Mouse (Mus musculus) limb, embryonic 14.5 days (tissue): ENCODE data around the gene Prkce. TPM values are rescaled to one million over a fixed set of nuclear protein-coding genes. Genes with fewer than 3 reads are reported as not detected.
A peak's percentile ranks its signal among the peaks of the same experiment; 100 is the strongest.

Experiments
- ATAC-seq: fragments of 200-750 bp; cut with Nextera tagmentation; 2 replicates; pipeline ENCODE4 v1.8.0; 2017; ENCODE audit warnings: low read depth, moderate number of reproducible peaks, moderate TSS enrichment; ENCODE audit not compliant: low FRiP score
- DNase-seq: peaks from one replicate; pipeline ENCODE4 v3.0.0-alpha.2; 2015; ENCODE audit warnings: low spot score
- H3K27ac ChIP-seq: fragments of 300-500 bp; sonication (generic); replicated peaks from 2 replicates; pipeline ENCODE4 v1.5.1; 2014; ENCODE audit warnings: low read depth, mild to moderate bottlenecking, low read length, moderate library complexity, mixed read lengths
- H3K27me3 ChIP-seq: fragments of 300-500 bp; sonication (generic); 2 replicates; pipeline ENCODE4 v1.6.1; 2014; ENCODE audit warnings: low read length, mixed read lengths; ENCODE audit not compliant: control insufficient read depth, insufficient read depth
- H3K36me3 ChIP-seq: fragments of 300-500 bp; sonication (generic); 2 replicates; pipeline ENCODE4 v1.6.1; 2014; ENCODE audit warnings: mild to moderate bottlenecking, low read length, moderate library complexity, mixed read lengths; ENCODE audit not compliant: control insufficient read depth, insufficient read depth
- H3K4me1 ChIP-seq: fragments of 300-500 bp; sonication (generic); 2 replicates; pipeline ENCODE4 v1.6.1; 2014; ENCODE audit warnings: antibody characterized with exemption, low read length, mixed read lengths; ENCODE audit not compliant: control insufficient read depth, insufficient read depth
- H3K4me2 ChIP-seq: fragments of 300-500 bp; sonication (generic); replicated peaks from 2 replicates; pipeline ENCODE4 v1.6.1; 2014; ENCODE audit warnings: low read depth, mild to moderate bottlenecking, low read length, moderate library complexity; ENCODE audit not compliant: severe bottlenecking
- H3K4me3 ChIP-seq: fragments of 300-500 bp; sonication (generic); replicated peaks from 2 replicates; pipeline ENCODE4 v1.5.1; 2014; ENCODE audit warnings: low read length
- H3K9ac ChIP-seq: fragments of 300-500 bp; sonication (generic); 2 replicates; pipeline ENCODE4 v1.6.1; 2014; ENCODE audit warnings: mild to moderate bottlenecking, low read depth, low read length, moderate library complexity; ENCODE audit not compliant: severe bottlenecking
- H3K9me3 ChIP-seq: fragments of 300-500 bp; sonication (generic); 2 replicates; pipeline ENCODE4 v1.6.1; 2016; ENCODE audit warnings: low read length; ENCODE audit not compliant: control insufficient read depth
- POLR2A ChIP-seq: fragments of 200-500 bp; IDR thresholded peaks from 2 replicates; pipeline ENCODE4 v1.8.0; 2012; ENCODE audit warnings: inconsistent platforms, mild to moderate bottlenecking, moderate library complexity, borderline replicate concordance; ENCODE audit not compliant: insufficient read depth, insufficient read length; ENCODE audit errors: extremely low read depth
- WGBS: fragments of 180-500 bp; shearing (Covaris S2); extraction: QIAGEN DNeasy Blood & Tissue Kit; methylation state at CpG from one replicate; pipeline ENCODE4 v1.1.7; 2014; 5-methylcytosine and 5-hydroxymethylcytosine counted together
- polyA plus RNA-seq, 2 experiments: library from polyadenylated mRNA; depleted of rRNA in 1 of 2; stranded (reverse) in 1 of 2; unstranded in 1 of 2; fragments of >200 nt; fragmentation: Nextera tagmentation in 1 of 2; extraction: Ambion mirVana in 1 of 2; gene quantifications; 2 replicates each; pipeline versions ENCODE4 v1.2.1 to v1.2.3; 2012 to 2014

Prkce gene
- polyA plus RNA-seq, 2 experiments = 4.7 to 9.3 TPM

DNA sequence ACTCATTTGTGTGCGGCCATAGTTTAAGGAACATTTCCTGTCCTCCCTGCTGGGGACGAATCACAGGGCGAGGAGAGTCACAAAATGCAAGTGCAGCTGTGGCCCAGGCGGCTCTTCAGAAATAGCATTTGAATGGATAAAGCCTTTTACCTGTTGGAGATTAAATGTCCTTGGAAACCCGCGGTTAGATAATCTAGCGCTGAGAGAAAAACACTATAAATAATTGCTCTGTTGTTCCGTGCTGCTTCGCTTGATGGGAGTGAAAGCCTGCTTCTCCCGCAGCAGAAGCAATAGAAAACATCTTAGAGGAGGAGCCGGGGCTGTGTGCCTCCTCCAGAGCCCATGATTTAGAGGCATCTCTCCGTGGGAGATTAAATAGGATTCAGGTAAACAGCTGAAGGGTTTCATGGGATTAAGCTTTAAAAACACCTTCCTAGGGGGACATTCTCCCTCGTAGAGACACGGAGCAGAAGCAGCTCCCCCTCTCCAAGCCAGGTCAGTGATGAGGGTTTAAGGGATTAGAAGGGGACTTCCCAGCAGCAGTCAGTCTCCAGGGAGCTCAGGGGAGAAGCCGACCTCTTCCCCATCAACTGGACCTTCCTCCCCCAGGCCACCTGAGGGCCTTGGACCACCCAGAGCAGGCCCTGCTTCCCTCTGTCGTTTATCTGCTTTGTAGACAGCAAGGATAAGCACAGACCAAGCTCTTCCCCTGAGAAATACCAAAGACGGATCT, 212.0 kb downstream of the Prkce start:
- Histone ChIP-seq H3K9me3 (no peaks in the 10 kb centered on the region), H3K27me3 (no peaks in the 10 kb centered on the region), H3K27ac (no peak overlapping the region), H3K4me3 (no peak overlapping the region), H3K4me2 (no peak overlapping the region), H3K36me3 (no peaks in the 10 kb centered on the region), H3K4me1 (peaks cover 13% of the 10 kb centered on the region), H3K9ac (no peak overlapping the region)
- DNase-seq = no peak
- WGBS = 13% methylated on average over 17 of the region's 17 CpGs
- no peak for TF ChIP-seq POLR2A
- ATAC-seq = no peak

GRCm38 (mm10) chr17:86381464-86381863, 213.9 kb downstream of the Prkce start:
- Histone ChIP-seq H3K9ac (no peak overlapping the region), H3K36me3 (no peaks in the 10 kb centered on the region), H3K4me1 (peaks cover 13% of the 10 kb centered on the region), H3K27ac (no peak overlapping the region), H3K4me3 (no peak overlapping the region), H3K27me3 (no peaks in the 10 kb centered on the region), H3K4me2 (no peak overlapping the region), H3K9me3 (no peaks in the 10 kb centered on the region)
- TF ChIP-seq POLR2A = no peak
- WGBS = 77% methylated on average over 9 of the region's 9 CpGs
- ATAC-seq = no peak
- no peak for DNase-seq

DNA sequence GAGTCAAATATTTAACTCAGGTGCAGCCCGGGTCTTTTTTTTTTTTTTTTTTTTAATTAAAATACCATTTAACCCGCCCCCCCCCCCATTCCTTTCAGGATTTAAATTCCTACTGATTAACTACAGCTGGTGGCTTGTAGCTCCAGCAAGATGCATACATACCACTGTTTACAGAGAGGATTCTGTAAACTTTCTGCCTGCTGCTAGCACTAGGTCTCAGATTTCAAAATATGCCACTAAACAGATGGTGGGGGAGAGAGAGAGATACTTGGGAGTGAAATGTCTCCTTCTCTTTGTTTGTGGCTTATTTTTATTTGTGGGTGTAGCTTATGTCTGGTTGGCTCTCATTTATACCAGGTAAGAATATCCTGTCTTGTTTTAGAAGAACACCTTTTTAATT, 215.3 kb downstream of the Prkce start:
- no peak for DNase-seq
- Histone ChIP-seq H3K4me1 (peaks cover 8% of the 10 kb centered on the region), H3K4me3 (no peak overlapping the region)

DNA sequence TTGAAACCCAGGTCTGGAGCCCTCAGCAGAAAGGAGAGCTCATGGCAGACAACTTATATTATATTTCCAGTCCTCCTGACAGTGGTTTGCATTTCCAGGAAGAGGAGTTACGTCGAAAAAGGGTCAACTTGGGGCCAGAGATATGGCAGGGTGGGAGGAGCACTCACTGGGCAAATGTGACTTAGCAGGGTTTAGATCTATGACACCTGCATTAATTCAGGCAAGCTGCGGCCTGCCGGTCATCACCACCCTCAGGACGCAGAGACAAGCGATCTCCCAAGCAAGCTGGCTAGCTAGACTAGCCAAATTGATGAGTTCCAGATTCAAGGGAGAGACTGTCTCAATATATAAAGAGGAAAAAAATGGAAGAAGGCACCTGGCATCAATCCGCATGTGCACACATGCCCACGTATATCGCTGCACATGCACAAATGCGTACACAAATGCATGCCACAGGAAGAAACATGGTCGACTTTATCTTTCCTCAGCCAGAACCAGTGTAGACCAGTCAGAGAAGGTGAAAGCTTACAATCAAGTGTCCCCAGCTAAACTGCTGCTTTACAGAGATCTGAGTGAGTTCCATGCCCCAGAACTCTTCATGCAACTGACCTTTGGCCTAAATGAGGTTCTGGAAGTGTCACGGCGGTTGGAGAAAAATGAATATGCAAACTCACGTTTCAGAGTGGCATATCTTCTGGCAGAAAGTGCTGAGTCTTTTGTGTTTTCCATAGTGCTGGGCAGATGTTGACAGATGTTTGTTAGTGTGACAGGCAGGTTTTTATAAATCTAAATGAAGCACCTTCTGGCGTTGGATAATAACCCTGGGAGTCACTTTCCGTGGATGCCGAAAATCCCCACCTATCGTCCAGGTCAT, 216.4 kb downstream of the Prkce start:
- no peak overlapping the region for H3K4me2 ChIP-seq
- TF ChIP-seq POLR2A = no peak
- H3K9me3 ChIP-seq = no peaks in the 10 kb centered on the region
- peaks cover 6% of the 10 kb centered on the region for H3K4me1 ChIP-seq
- H3K4me3 ChIP-seq = no peak overlapping the region
- H3K27ac ChIP-seq = no peak overlapping the region
- ATAC-seq = no peak
- H3K36me3 ChIP-seq = no peaks in the 10 kb centered on the region
- H3K27me3 ChIP-seq = no peaks in the 10 kb centered on the region
- WGBS = 65% methylated on average over 18 of the region's 18 CpGs
- no peak for DNase-seq
- H3K9ac ChIP-seq = no peak overlapping the region

More for the DNA sequence above, 215.3 kb downstream of the Prkce start:
- no peak overlapping the region for H3K9ac ChIP-seq
- no peaks in the 10 kb centered on the region for H3K27me3 ChIP-seq
- 2% methylated on average over 2 of the region's 2 CpGs for WGBS
- no peak overlapping the region for H3K27ac ChIP-seq
- H3K9me3 ChIP-seq = no peaks in the 10 kb centered on the region
- ATAC-seq = peak; percentile 26; the same call in 1 of the 2 replicates
- TF ChIP-seq POLR2A = no peak
- H3K4me2 ChIP-seq = no peak overlapping the region
- no peaks in the 10 kb centered on the region for H3K36me3 ChIP-seq

- ATAC-seq = no peak
- Histone ChIP-seq H3K4me2 (no peak overlapping the region), H3K36me3 (no peaks in the 10 kb centered on the region), H3K9me3 (no peaks in the 10 kb centered on the region), H3K27ac (no peak overlapping the region), H3K4me1 (no peaks in the 10 kb centered on the region), H3K4me3 (no peak overlapping the region), H3K27me3 (no peaks in the 10 kb centered on the region), H3K9ac (no peak overlapping the region)
- no peak for DNase-seq
- WGBS = 86% methylated on average over 5 of the region's 5 CpGs
- TF ChIP-seq POLR2A = no peak
These were observed 224.9 kb downstream of the Prkce start for GRCm38 (mm10) chr17:86392475-86392874.
